Mouse (Mus musculus): ENCODE measurements at regions not wholly inside any gene's neighbourhood (a gene's known extent, or its start where the extent isn't known, plus 50 kb on each side); places are given as distances from the start of the nearest gene placed in this dataset.

GRCm38 (mm10) chr17:16571403-16571802 lies 492.5 kb upstream of the Zfp960 start:
- TF ChIP-seq GATA1 (IDR thresholded peaks at IDR 0.05; ENCODE audit: borderline replicate concordance, low read length) (no peak), FLI1 (IDR thresholded peaks at IDR 0.05; ENCODE audit: low read length) (no peak)
- no peaks in the 10 kb centered on the region for H3K27me3 ChIP-seq (replicated peaks)
- peaks cover 13% of the 10 kb centered on the region; the same call in 1 of the 2 replicates for H3K9me3 ChIP-seq
- H3K4me3 ChIP-seq (replicated peaks), result no peak overlapping the region
- no peaks in the 10 kb centered on the region for H3K36me3 ChIP-seq (replicated peaks; ENCODE audit: low read length)
- no peaks in the 10 kb centered on the region for H3K4me1 ChIP-seq

DNA sequence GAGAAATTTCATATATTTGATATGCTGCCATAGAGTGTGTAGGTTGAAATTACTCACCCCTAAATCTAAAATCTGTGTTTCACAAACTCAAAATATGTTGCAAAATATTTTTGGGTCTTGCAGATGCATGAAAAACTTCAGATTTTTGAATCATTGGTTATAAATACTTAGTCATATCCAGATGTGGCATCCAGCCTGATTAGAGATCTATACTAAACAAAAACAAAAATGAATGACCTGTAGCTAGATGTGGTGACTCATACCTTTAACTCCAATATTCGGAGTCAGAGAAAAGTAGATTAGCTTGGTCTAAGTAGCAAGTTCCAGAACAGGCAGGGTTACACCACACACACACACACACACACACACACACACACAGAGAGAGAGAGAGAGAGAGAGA lies 475.1 kb upstream of the Zfp960 start:
- TF ChIP-seq FLI1 (IDR thresholded peaks at IDR 0.05; ENCODE audit: low read length) (no peak), GATA1 (IDR thresholded peaks at IDR 0.05; ENCODE audit: borderline replicate concordance, low read length) (no peak)
- Histone ChIP-seq H3K27me3 (replicated peaks) (no peaks in the 10 kb centered on the region), H3K9me3 (no peaks in the 10 kb centered on the region), H3K4me1 (no peaks in the 10 kb centered on the region), H3K4me3 (replicated peaks) (no peak overlapping the region), H3K36me3 (replicated peaks; ENCODE audit: low read length) (no peaks in the 10 kb centered on the region)

GRCm38 (mm10) chr17:16599671-16600070 lies 464.2 kb upstream of the Zfp960 start:
- H3K4me3 ChIP-seq (replicated peaks), result no peak overlapping the region
- H3K4me1 ChIP-seq, result no peaks in the 10 kb centered on the region
- H3K36me3 ChIP-seq (replicated peaks; ENCODE audit: low read length), result no peaks in the 10 kb centered on the region
- 0 out of 2 replicates have a peak, but pooled peaks cover 2% of the 10 kb centered on the region for H3K9me3 ChIP-seq
- H3K27me3 ChIP-seq (replicated peaks), result no peaks in the 10 kb centered on the region
- TF ChIP-seq GATA1 (IDR thresholded peaks at IDR 0.05; ENCODE audit: borderline replicate concordance, low read length) (no peak), FLI1 (IDR thresholded peaks at IDR 0.05; ENCODE audit: low read length) (no peak)

DNA sequence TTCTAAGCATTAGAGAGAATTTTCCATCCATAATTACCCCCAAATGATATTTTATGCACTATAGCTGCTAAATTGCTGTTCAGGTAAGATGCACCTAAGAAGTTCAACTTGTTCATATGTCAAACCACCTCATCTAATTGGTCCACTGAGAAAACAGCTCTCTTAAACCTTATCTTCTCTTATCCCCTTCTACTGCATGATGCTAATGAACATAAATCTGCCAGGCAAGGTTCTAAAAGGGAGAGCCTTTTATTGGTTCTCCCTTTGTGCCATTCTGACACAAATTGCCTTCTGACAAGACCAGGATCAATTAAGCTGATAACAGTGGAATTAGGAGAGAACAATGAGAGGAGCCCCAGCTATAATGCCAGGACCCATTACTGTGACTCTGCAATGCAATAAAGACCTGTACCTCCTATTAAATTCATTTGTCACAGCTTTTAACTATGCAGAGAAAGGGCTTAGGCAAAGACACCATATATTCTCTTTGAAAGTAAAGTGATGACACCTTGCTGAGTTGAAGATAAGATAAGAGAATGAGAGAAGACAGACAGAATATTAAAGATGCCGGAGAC lies 451.4 kb upstream of the Zfp960 start:
- Histone ChIP-seq H3K9me3 (no peaks in the 10 kb centered on the region), H3K4me1 (no peaks in the 10 kb centered on the region), H3K27me3 (replicated peaks) (no peaks in the 10 kb centered on the region), H3K4me3 (replicated peaks) (no peak overlapping the region), H3K36me3 (replicated peaks; ENCODE audit: low read length) (no peaks in the 10 kb centered on the region)
- no peak for TF ChIP-seq FLI1 (IDR thresholded peaks at IDR 0.05; ENCODE audit: low read length)
- TF ChIP-seq GATA1 (IDR thresholded peaks at IDR 0.05; ENCODE audit: borderline replicate concordance, low read length), result no peak

GRCm38 (mm10) chr17:16621931-16622556 lies 441.9 kb upstream of the Zfp960 start:
- Histone ChIP-seq H3K4me3 (replicated peaks) (no peak overlapping the region), H3K9me3 (0 out of 2 replicates have a peak, but pooled peaks cover 5% of the 10 kb centered on the region), H3K4me1 (no peaks in the 10 kb centered on the region), H3K36me3 (replicated peaks; ENCODE audit: low read length) (no peaks in the 10 kb centered on the region), H3K27me3 (replicated peaks) (no peaks in the 10 kb centered on the region)
- no peak for TF ChIP-seq GATA1 (IDR thresholded peaks at IDR 0.05; ENCODE audit: borderline replicate concordance, low read length)
- no peak for TF ChIP-seq FLI1 (IDR thresholded peaks at IDR 0.05; ENCODE audit: low read length)

DNA sequence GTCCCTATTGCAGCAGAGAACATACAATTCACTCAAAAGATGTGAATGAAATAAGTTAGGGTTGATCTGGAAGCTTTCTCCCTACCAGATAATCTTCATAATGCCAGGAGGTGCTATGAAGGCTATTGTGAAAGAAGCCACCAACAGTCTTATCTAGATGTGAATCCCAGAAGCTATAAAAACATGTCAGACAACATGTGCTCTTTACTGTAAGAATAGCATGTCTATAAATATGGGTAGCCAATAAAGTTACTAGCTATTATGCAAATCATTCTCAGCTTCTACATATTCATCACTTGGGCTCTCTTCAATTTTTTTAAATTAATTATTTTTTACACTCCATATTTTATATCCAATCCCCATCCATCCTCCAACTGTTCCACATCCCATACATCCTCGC lies 434.1 kb upstream of the Zfp960 start:
- peaks cover 5% of the 10 kb centered on the region; the same call in 1 of the 2 replicates for H3K9me3 ChIP-seq
- H3K27me3 ChIP-seq (replicated peaks), result no peaks in the 10 kb centered on the region
- TF ChIP-seq FLI1 (IDR thresholded peaks at IDR 0.05; ENCODE audit: low read length), result no peak
- no peak for TF ChIP-seq GATA1 (IDR thresholded peaks at IDR 0.05; ENCODE audit: borderline replicate concordance, low read length)
- H3K4me1 ChIP-seq, result no peaks in the 10 kb centered on the region
- no peak overlapping the region for H3K4me3 ChIP-seq (replicated peaks)
- no peaks in the 10 kb centered on the region for H3K36me3 ChIP-seq (replicated peaks; ENCODE audit: low read length)

DNA sequence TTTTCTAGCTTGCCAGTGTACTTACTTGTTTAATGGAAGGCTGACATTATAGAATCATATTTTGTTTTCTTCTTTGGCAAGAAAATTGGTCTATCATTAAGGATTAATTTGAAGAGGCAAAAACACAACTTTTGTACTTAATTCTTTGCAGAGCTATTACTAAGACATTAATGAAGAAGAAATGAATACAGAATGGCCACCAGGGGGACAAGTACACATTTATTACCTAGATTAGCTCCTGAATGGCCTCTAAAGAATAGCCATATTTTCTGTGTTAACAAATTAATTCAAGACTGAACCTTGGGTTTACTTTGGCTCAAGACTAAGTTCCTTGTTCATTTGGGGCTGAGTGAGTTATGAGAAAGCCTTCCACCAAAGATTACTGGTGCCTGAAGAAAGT lies 430.5 kb upstream of the Zfp960 start:
- Histone ChIP-seq H3K4me1 (no peaks in the 10 kb centered on the region), H3K27me3 (replicated peaks) (no peaks in the 10 kb centered on the region), H3K9me3 (peaks cover 5% of the 10 kb centered on the region; the same call in 1 of the 2 replicates), H3K4me3 (replicated peaks) (no peak overlapping the region), H3K36me3 (replicated peaks; ENCODE audit: low read length) (no peaks in the 10 kb centered on the region)
- no peak for TF ChIP-seq GATA1 (IDR thresholded peaks at IDR 0.05; ENCODE audit: borderline replicate concordance, low read length)
- TF ChIP-seq FLI1 (IDR thresholded peaks at IDR 0.05; ENCODE audit: low read length), result no peak

- Histone ChIP-seq H3K4me3 (replicated peaks) (no peak overlapping the region), H3K27me3 (replicated peaks) (no peaks in the 10 kb centered on the region), H3K36me3 (replicated peaks; ENCODE audit: low read length) (no peaks in the 10 kb centered on the region), H3K4me1 (no peaks in the 10 kb centered on the region), H3K9me3 (no peaks in the 10 kb centered on the region)
- TF ChIP-seq FLI1 (IDR thresholded peaks at IDR 0.05; ENCODE audit: low read length) (no peak), GATA1 (IDR thresholded peaks at IDR 0.05; ENCODE audit: borderline replicate concordance, low read length) (no peak)
Observed at GRCm38 (mm10) chr17:16637463-16637862, 426.4 kb upstream of the Zfp960 start.

DNA sequence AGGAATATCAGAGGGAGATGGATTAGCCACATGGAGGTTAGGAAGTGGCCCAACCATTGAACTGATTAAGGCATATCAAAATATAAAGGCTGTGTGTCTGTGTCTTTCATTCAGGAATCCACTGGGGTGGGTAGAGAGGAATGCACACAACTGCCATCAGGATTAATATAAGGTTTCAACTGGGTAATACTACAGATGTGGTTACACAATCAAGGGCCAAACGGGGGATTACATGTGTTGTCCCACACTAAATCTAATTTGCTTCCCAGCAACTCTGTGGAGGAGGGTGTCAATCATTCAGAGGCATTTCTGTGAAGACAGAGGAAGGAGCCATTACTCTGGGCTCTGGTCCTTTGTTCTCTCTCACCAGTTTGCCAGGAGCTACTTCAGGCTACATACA lies 416.0 kb upstream of the Zfp960 start:
- Histone ChIP-seq H3K4me1 (no peaks in the 10 kb centered on the region), H3K9me3 (no peaks in the 10 kb centered on the region), H3K4me3 (replicated peaks) (no peak overlapping the region), H3K36me3 (replicated peaks; ENCODE audit: low read length) (no peaks in the 10 kb centered on the region), H3K27me3 (replicated peaks) (no peaks in the 10 kb centered on the region)
- TF ChIP-seq GATA1 (IDR thresholded peaks at IDR 0.05; ENCODE audit: borderline replicate concordance, low read length) (no peak), FLI1 (IDR thresholded peaks at IDR 0.05; ENCODE audit: low read length) (no peak)

DNA sequence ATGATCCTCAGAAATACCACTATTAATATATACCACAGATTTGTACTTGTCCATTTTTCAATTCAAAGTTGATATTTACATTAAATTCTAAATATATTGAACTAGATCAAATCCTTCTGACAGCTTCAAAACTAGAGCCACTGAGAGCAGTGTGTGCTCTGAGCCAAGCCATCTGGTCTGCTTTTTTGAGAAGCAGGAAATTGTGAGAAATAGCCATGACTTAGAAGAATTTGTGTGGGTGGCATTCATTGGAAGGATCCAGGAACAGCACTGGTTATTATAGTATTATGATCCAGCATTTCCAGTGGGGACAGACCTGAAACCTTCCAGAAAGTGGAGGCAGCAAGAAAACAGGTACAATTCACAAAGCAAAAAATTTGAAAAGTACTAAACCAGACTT lies 398.7 kb upstream of the Zfp960 start:
- H3K27me3 ChIP-seq (replicated peaks), result no peaks in the 10 kb centered on the region
- no peak for TF ChIP-seq FLI1 (IDR thresholded peaks at IDR 0.05; ENCODE audit: low read length)
- TF ChIP-seq GATA1 (IDR thresholded peaks at IDR 0.05; ENCODE audit: borderline replicate concordance, low read length), result no peak
- H3K36me3 ChIP-seq (replicated peaks; ENCODE audit: low read length), result no peaks in the 10 kb centered on the region
- H3K9me3 ChIP-seq, result no peaks in the 10 kb centered on the region; the same call in 1 of the 2 replicates
- no peaks in the 10 kb centered on the region for H3K4me1 ChIP-seq
- no peak overlapping the region for H3K4me3 ChIP-seq (replicated peaks)

All from megakaryocyte, embryonic 14.5 days (primary cell).